Mouse (Mus musculus) olfactory bulb, adult 2 months (tissue): ENCODE measurements around the gene Rgmb. TPM values are rescaled to one million over a fixed set of nuclear protein-coding genes. Genes with fewer than 3 reads are reported as not detected.
A peak's percentile ranks its signal among the peaks of the same experiment; 100 is the strongest.

Experiments
- H3K27ac ChIP-seq: fragments of 200-500 bp; 2 replicates; pipeline ENCODE4 v1.5.1; 2012; ENCODE audit warnings: low read depth, low read length; ENCODE audit not compliant: insufficient read depth
- H3K4me1 ChIP-seq: fragments of 200-500 bp; 2 replicates; pipeline ENCODE4 v1.6.1; 2012; ENCODE audit warnings: low read length; ENCODE audit not compliant: control insufficient read depth, insufficient read depth
- H3K4me3 ChIP-seq: fragments of 200-500 bp; 2 replicates; pipeline ENCODE4 v1.5.1; 2012; ENCODE audit warnings: mild to moderate bottlenecking, low read depth, low read length, moderate library complexity; ENCODE audit not compliant: insufficient read depth
- CTCF ChIP-seq: fragments of 200-500 bp; IDR thresholded peaks from 2 replicates; pipeline ENCODE4 v1.5.1; 2012; ENCODE audit warnings: low read depth, mild to moderate bottlenecking, low read length, moderate library complexity; ENCODE audit not compliant: insufficient read depth
- POLR2A ChIP-seq: fragments of 200-500 bp; IDR thresholded peaks from 2 replicates; pipeline ENCODE4 v1.6.1; 2012; ENCODE audit warnings: mild to moderate bottlenecking, low read depth, low read length, moderate library complexity; ENCODE audit not compliant: insufficient read depth
- WGBS: fragments of 180-500 bp; shearing (Covaris S2); methylation state at CpG from one replicate; pipeline ENCODE4 v1.1.7; 2018; 5-methylcytosine and 5-hydroxymethylcytosine counted together
- polyA plus RNA-seq: library from polyadenylated mRNA; stranded (reverse); fragments of >200 nt; gene quantifications from 2 replicates; pipeline ENCODE4 v1.2.4, GENCODE M21; 2012; ENCODE audit warnings: low replicate concordance; ENCODE audit not compliant: missing spikeins, insufficient read depth, insufficient read length

Rgmb gene
- polyA plus RNA-seq = not detected in 2 replicates

DNA sequence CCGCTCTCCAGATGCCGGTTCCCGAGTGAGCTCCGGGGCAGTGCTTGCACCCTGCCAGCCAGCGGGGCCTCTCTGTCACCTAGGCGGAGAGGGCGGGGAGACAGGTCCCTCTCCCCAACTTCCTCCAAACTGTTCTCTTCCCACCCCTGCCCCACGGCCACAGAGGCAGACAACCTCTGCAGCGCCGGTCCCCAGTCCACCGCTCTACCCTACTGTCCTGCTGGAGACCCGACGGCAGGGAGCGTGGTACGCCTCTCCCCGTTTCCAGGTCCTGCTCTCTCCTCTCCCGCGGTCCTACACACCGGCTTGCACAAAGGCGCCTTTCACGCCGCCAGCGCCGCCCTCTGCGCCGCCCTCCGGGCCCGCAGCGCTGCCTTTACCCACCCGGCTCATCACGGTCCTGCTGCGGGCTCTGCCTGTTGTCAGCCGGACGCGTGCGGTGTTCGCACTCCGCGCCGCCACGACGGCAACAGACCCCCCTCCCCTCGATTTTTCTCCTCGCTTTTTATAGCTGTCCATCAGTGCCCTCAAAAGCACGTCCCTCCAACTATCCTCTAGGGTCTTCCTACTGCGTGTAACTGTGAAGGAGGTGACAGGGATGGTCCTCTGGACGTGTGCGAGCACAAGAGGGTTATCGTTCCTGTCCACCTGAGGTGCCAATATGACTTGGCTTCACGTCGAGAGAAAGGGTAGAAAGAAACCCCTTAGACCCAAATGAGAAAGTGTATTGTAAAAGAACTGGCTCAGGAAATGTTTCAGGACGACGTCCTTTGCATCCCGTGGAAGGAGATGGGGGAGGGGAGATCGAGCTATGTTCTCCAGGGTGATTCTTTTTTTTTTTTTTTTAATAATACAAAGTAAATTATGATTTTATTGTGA, at the start of gene Rgmb:
TSS of gene Rgmb (minus strand) at position 274 of the 879 bp plus-strand sequence.
- WGBS = under 1% methylated on average over 55 of the region's 55 CpGs
- TF ChIP-seq CTCF = no peak
- no peak for TF ChIP-seq POLR2A
- Histone ChIP-seq H3K4me1 (peaks cover 9% of the 10 kb centered on the region), H3K27ac (peak within 1 kb of the TSS; percentile 87), H3K4me3 (peak within 1 kb of the TSS; percentile 73)

DNA sequence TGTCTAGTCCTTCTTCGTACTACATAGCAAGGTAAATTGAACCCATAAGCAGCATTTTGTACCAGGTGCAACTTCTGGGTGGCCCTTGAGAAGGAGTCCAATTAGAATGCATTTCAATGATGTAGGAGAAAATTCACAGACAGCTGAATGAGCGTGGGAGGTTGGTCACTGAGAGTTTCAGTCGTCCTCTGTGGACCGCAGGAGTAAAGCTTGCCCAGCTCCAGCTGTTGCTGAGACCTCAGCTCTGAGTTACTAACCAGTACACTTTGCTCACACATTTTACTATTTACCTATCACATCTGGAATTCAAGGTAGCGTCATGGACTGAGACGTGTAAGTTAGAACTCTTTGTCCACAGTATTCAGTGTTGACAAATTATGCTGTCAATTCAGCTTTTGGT, 43.9 kb upstream of the Rgmb start:
- Histone ChIP-seq H3K4me3 (no peak overlapping the region), H3K27ac (no peak overlapping the region), H3K4me1 (no peaks in the 10 kb centered on the region)
- WGBS = 77% methylated on average over 6 of the region's 6 CpGs
- TF ChIP-seq CTCF (no peak), POLR2A (no peak)

DNA sequence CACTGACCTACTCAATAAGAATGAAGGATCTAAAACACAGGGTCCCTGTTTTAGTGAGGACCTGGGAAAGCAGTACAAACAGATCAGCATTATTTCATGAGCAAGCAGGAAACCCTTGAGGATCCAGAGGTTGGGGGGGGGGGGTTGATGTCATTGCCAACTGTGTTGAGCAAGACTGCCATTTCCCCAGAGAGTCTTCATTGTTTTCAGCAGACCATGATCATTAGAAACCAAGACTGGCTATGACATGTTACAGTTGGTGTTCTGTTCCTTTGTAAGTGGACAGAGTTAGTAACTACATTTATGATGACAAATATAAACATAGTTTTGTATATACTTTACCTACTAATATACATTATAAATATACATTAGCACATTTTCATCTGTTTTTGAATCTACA, 41.3 kb upstream of the Rgmb start:
- H3K4me1 ChIP-seq = no peaks in the 10 kb centered on the region
- no peak for TF ChIP-seq CTCF
- TF ChIP-seq POLR2A = no peak
- no peak overlapping the region for H3K27ac ChIP-seq
- H3K4me3 ChIP-seq = no peak overlapping the region

DNA sequence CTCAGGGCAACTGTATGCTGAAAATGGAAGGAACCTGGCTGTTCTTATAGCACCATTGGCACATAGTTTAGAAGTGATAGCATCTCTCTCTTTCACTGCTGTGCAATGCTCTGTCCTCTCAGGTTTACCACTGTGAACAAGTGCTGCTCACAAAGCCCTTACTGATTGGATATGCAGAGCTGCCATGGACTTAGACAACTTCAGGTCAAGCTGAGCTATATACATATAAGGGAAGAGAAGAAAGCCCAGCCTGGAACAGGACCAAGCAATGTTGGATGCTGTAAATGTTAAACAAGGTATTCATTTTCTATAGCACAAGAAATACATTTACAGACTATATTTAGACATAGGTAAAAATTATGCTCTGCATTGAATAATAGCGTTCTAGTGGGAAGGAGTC, 34.4 kb upstream of the Rgmb start:
- H3K27ac ChIP-seq = no peak overlapping the region
- no peaks in the 10 kb centered on the region for H3K4me1 ChIP-seq
- 88% methylated on average over 1 of the region's 1 CpGs for WGBS
- TF ChIP-seq CTCF (no peak), POLR2A (no peak)
- H3K4me3 ChIP-seq = no peak overlapping the region

DNA sequence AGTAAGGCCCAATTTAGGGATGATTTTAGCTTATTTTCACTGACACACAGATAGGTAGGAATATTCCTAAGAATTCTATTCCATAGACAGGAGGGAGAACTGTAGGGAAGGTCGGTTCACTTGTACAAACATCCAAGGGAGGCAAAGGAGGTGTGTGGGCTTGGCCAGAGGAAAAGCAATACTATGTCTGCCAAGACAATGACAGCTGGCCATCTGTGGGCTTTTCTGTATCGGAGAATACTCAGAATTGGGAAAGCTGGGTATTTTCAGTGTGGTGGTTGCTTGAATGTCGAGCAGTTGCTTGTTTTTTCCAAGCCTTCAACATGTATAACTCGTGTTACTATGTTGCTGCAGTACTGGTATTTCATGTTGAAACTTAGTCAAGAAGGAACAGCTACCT, 31.5 kb upstream of the Rgmb start:
- H3K4me1 ChIP-seq = no peaks in the 10 kb centered on the region
- WGBS = 65% methylated on average over 4 of the region's 4 CpGs
- TF ChIP-seq CTCF (no peak), POLR2A (no peak)
- H3K27ac ChIP-seq = no peak overlapping the region
- no peak overlapping the region for H3K4me3 ChIP-seq

DNA sequence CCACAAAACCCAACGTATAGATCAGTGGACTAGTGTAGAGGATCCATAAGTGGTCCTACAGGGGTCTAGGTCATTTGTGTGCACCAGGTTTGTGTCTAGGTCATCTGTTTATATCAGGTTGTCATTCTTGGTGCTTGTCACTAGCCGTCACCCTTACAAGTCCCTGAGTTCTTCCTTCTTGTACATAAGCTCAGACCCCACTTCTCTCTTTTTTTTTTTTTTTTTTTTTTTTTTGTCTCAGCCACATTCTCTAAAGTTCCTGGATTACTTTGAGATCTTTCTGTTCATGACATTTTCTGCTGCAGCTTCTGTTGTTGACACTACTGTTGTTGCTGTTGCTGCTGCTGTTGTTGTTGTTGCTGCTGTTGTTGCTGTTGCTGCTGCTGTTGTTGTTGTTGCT, 22.3 kb upstream of the Rgmb start:
- 75% methylated on average over 2 of the region's 2 CpGs for WGBS
- Histone ChIP-seq H3K27ac (no peak overlapping the region), H3K4me1 (no peaks in the 10 kb centered on the region), H3K4me3 (no peak overlapping the region)
- no peak for TF ChIP-seq POLR2A
- no peak for TF ChIP-seq CTCF

DNA sequence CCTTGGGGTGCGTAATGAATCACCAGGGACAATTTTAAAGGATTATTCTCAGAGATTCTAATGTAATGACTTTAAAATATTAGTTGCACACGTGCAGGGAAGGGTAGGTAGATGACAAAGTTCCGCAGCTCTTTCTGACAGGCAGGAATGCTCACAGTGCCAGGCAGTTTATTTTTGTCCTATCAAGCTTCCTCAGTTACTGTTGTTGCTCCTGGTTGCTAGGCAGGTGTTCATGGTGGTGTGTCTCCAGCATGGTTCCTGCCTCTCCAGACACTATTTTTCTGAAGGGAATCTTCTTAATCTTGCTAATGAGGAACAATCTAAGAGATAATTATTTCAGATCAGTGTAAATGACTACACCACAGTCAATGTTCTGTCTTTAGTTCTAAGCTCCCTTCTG, 19.7 kb upstream of the Rgmb start:
- WGBS = 83% methylated on average over 3 of the region's 3 CpGs
- no peak for TF ChIP-seq CTCF
- TF ChIP-seq POLR2A = no peak
- H3K27ac ChIP-seq = no peak overlapping the region
- no peaks in the 10 kb centered on the region for H3K4me1 ChIP-seq
- no peak overlapping the region for H3K4me3 ChIP-seq

DNA sequence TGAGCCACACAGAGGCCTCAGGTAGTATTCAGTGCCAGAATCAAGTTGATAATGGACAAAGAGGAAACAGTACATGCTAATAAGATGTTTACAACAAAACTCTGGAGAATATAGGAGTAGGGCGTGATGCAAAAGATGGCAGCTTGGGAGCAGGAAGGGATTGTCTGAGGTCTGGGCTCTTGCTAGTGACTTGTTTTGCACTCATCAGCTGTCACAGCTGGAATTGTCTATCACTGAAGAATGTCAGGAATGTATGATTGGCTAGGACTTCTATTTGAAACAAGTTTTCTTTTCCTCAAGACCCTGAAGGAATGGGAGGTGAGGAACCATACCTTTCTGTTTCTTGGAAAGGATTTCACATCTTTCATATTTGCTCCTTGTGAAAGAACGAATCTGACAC, 10.6 kb upstream of the Rgmb start:
- WGBS = 90% methylated on average over 2 of the region's 2 CpGs
- no peak for TF ChIP-seq CTCF
- no peak for TF ChIP-seq POLR2A
- H3K27ac ChIP-seq = no peak overlapping the region
- H3K4me3 ChIP-seq = no peak overlapping the region
- no peaks in the 10 kb centered on the region for H3K4me1 ChIP-seq

DNA sequence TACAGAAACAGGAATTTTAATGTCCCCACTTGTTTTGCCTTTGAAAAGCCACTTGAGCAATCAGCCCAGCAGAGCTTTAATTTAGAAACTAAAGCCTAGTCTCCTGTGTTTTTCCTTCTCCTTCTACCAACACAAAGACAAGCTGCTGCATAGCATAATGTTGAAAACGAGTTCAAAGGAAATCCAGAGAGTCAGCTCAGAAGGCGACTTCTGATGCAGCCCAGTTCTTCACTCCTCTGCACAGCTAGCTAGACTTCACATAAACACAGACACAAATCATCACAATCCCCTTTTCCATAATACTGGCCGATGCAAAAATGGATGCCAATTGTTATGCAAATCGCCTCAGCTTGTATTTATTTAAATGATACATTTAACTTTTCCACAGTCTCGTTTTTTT, 1.6 kb upstream of the Rgmb start:
- WGBS = 28% methylated on average over 5 of the region's 5 CpGs
- no peak overlapping the region for H3K4me3 ChIP-seq
- TF ChIP-seq CTCF = no peak
- no peak for TF ChIP-seq POLR2A
- no peak overlapping the region for H3K27ac ChIP-seq
- peaks cover 9% of the 10 kb centered on the region for H3K4me1 ChIP-seq
